Comparison of ENCODE assay signal across 22 mouse cellular contexts in the genomic region with DNA sequence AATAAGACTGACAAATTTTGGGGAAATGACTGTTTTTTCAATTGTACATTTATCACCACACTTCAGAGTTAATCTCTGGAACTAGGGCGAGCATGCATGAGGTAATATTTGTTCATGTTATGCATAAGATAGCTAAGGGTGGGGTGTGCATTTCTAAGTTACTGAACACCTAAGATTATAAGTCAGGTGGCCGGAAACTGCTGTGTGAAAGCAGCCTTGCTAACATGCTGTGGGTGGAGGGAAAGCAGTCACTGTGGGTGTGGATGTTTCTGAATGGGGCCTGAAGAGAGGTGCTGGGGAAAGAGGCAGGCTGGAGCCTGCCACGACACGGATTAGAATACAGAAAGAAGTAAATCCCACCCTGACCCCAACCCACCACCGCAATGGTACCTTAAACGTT. TPM values are rescaled to one million over a fixed set of nuclear protein-coding genes. Genes with fewer than 3 reads are reported as not detected.
DNase-seq lines count a peak whose midpoint lies in the region; ATAC-seq and TF ChIP-seq lines count a peak whose summit lies in the region.
"Had no signal": no experiment of that assay in that cellular context is flagged by ENCODE, and none has a peak within 500 bp of the region (broad histone marks: within the 10 kb centered on the region; RNA-seq: fewer than 3 reads in every experiment).

No protein-coding gene starts in this region.

- no peak for TF ChIP-seq CTCF in stomach, postnatal 0 days (IDR thresholded peaks at IDR 0.05; ENCODE audit: low read depth)

- H3K27me3 ChIP-seq in stomach, embryonic 14.5 days (ENCODE audit: control insufficient read depth, insufficient read depth, low read length) = no peaks in the 10 kb centered on the region
- H3K27me3 ChIP-seq in stomach, embryonic 15.5 days (replicated peaks) = no peaks in the 10 kb centered on the region
- no peaks in the 10 kb centered on the region for H3K27me3 ChIP-seq in stomach, embryonic 16.5 days (ENCODE audit: control insufficient read depth, insufficient read depth, low read length)
- no peaks in the 10 kb centered on the region for H3K27me3 ChIP-seq in stomach, postnatal 0 days (ENCODE audit: control insufficient read depth, insufficient read depth, low read length)
- H3K27me3 ChIP-seq: CH12.LX, Patski had no signal

- no peaks in the 10 kb centered on the region for H3K36me3 ChIP-seq in stomach, embryonic 14.5 days (ENCODE audit: control insufficient read depth, insufficient read depth, low read length)
- H3K36me3 ChIP-seq in stomach, embryonic 15.5 days = no peaks in the 10 kb centered on the region
- H3K36me3 ChIP-seq in stomach, embryonic 16.5 days (ENCODE audit: control insufficient read depth, insufficient read depth, low read length) = no peaks in the 10 kb centered on the region
- no peaks in the 10 kb centered on the region for H3K36me3 ChIP-seq in stomach, postnatal 0 days (ENCODE audit: control insufficient read depth, insufficient read depth, low read length)
- H3K36me3 ChIP-seq: G1E had no signal

- TF ChIP-seq EP300 in stomach, postnatal 0 days (optimal IDR thresholded peaks at IDR 0.05) = no peak

- no peaks in the 10 kb centered on the region for H3K4me1 ChIP-seq in stomach, embryonic 14.5 days (ENCODE audit: control insufficient read depth, insufficient read depth, low read length)
- no peaks in the 10 kb centered on the region for H3K4me1 ChIP-seq in stomach, embryonic 15.5 days
- no peaks in the 10 kb centered on the region for H3K4me1 ChIP-seq in stomach, embryonic 16.5 days (ENCODE audit: control insufficient read depth, insufficient read depth, low read length)
- H3K4me1 ChIP-seq in stomach, postnatal 0 days (replicated peaks; ENCODE audit: control insufficient read depth, insufficient read depth) = no peaks in the 10 kb centered on the region

- no peak overlapping the region for H3K27ac ChIP-seq in stomach, embryonic 14.5 days (ENCODE audit: low read length)
- no peak overlapping the region for H3K27ac ChIP-seq in stomach, embryonic 15.5 days
- peak overlapping the region; percentile 35; the same call in 1 of the 2 replicates for H3K27ac ChIP-seq in stomach, embryonic 16.5 days (ENCODE audit: low read length)
- 0 out of 2 replicates have a peak overlapping the region, but pooled peaks have one; percentile 24 for H3K27ac ChIP-seq in stomach, postnatal 0 days (replicated peaks)

- H3K9me3 ChIP-seq in stomach, embryonic 14.5 days (ENCODE audit: control insufficient read depth, low read depth, low read length) = no peaks in the 10 kb centered on the region
- H3K9me3 ChIP-seq in stomach, embryonic 15.5 days = no peaks in the 10 kb centered on the region
- no peaks in the 10 kb centered on the region for H3K9me3 ChIP-seq in stomach, embryonic 16.5 days (replicated peaks; ENCODE audit: control insufficient read depth, low read length)
- no peaks in the 10 kb centered on the region for H3K9me3 ChIP-seq in stomach, postnatal 0 days (ENCODE audit: control insufficient read depth, low read length)
- H3K9me3 ChIP-seq: G1E had no signal

- H3K9ac ChIP-seq in stomach, embryonic 14.5 days (replicated peaks; ENCODE audit: low read depth, low read length) = no peak overlapping the region
- no peak overlapping the region for H3K9ac ChIP-seq in stomach, embryonic 15.5 days
- H3K9ac ChIP-seq in stomach, embryonic 16.5 days (ENCODE audit: low read length) = no peak overlapping the region
- H3K9ac ChIP-seq in stomach, postnatal 0 days (ENCODE audit: low read length) = no peak overlapping the region

- WGBS in stomach, embryonic 14.5 days = 69% methylated on average over 6 of the region's 6 CpGs
- 62% methylated on average over 6 of the region's 6 CpGs for WGBS in stomach, embryonic 15.5 days
- WGBS in stomach, embryonic 16.5 days = 60% methylated on average over 6 of the region's 6 CpGs
- WGBS in stomach, postnatal 0 days = 59% methylated on average over 6 of the region's 6 CpGs

- H3K4me3 ChIP-seq in stomach, embryonic 14.5 days (ENCODE audit: low read depth, low read length) = no peak overlapping the region
- no peak overlapping the region for H3K4me3 ChIP-seq in stomach, embryonic 15.5 days (replicated peaks)
- no peak overlapping the region for H3K4me3 ChIP-seq in stomach, embryonic 16.5 days (replicated peaks; ENCODE audit: low read length)
- H3K4me3 ChIP-seq in stomach, postnatal 0 days (ENCODE audit: low read depth, low read length) = no peak overlapping the region

- H3K4me2 ChIP-seq in stomach, embryonic 14.5 days (replicated peaks; ENCODE audit: low read depth, low read length) = no peak overlapping the region
- H3K4me2 ChIP-seq in stomach, embryonic 15.5 days = no peak overlapping the region
- no peak overlapping the region for H3K4me2 ChIP-seq in stomach, embryonic 16.5 days (ENCODE audit: low read depth, low read length)
- no peak overlapping the region for H3K4me2 ChIP-seq in stomach, postnatal 0 days (replicated peaks; ENCODE audit: low read depth)

- peak; percentile 84 for ATAC-seq in stomach, embryonic 14.5 days (ENCODE audit: insufficient number of reproducible peaks, insufficient read depth, low FRiP score, low read depth)
- ATAC-seq in stomach, embryonic 15.5 days (ENCODE audit: insufficient read depth, low FRiP score, low read depth) = peak; percentile 88
- ATAC-seq in stomach, embryonic 16.5 days (ENCODE audit: insufficient read depth, low FRiP score) = peak; percentile 86; the same call in 1 of the 2 replicates
- ATAC-seq in stomach, postnatal 0 days (ENCODE audit: low FRiP score, low TSS enrichment) = peak; percentile 99
- ATAC-seq: activated CD4-positive, CD25-positive, alpha-beta regulatory T cell, adult 4 months; CD4-positive, CD25-positive, alpha-beta regulatory T cell, adult 4 months; Patski had no signal

- peak; percentile 70 for DNase-seq in stomach, postnatal 0 days (ENCODE audit: low spot score)
- no peak for DNase-seq in left cerebral cortex, postnatal 36 days (ENCODE audit: low spot score in 2 of 2)
- DNase-seq in heart, adult 8-10 months (ENCODE audit: low spot score) = no peak
- no peak for DNase-seq in adrenal gland, postnatal 25 days
- no peak for DNase-seq in cerebellum, adult 8-10 months
- DNase-seq: adrenal gland, adult 2 months; adrenal gland, adult 8-10 months; adrenal gland, postnatal 10 days; adrenal gland, postnatal 14 days; adrenal gland, postnatal 36 days; B cell, adult 2 months; cerebellum, adult 11 months; cerebellum, adult 11-12 months; cerebellum, adult 18-20 months had no signal

- intact Hi-C loops in left cerebral cortex, postnatal 36 days (cut with DNase I) = no loop called here

RNA-seq across cellular contexts. Expression of gene Cep162, which starts 54.8 kb away (rescaled TPM):
- polyA plus RNA-seq in stomach, embryonic 14.5 days (2014; fragmentation: Nextera tagmentation; extraction: Ambion mirVana) = 7.6 and 9.6 TPM in 2 replicates
- 5.5 and 6.2 TPM in 2 replicates for polyA plus RNA-seq in stomach, embryonic 15.5 days (2015; fragmentation: Nextera tagmentation; extraction: Ambion mirVana)
- 4.6 and 5.8 TPM in 2 replicates for polyA plus RNA-seq in stomach, embryonic 16.5 days (2015; fragmentation: Nextera tagmentation; extraction: Ambion mirVana)
- polyA plus RNA-seq in stomach, postnatal 0 days (2015; fragmentation: Nextera tagmentation; extraction: Ambion mirVana) = 1.6 and 1.8 TPM in 2 replicates
- total RNA-seq in left cerebral cortex, postnatal 36 days (2021) = 10 to 100 TPM in 1 of 2 experiments, 1 to 10 TPM in 1; 6.9 to 11.9 TPM
- 1 to 10 TPM; 2.4 to 3.1 (median 2.6) TPM for total RNA-seq in heart, adult 8-10 months (2022)
- total RNA-seq in adrenal gland, postnatal 25 days (2021) = 7.9 and 9.9 TPM in 2 replicates

Comparison
In these comparisons a context has a peak if more than half of its experiments do, and no peak if none do; other contexts are left out.
1. H3K27ac ChIP-seq: peak in stomach, embryonic 16.5 days (single experiment) and stomach, postnatal 0 days (single experiment); none in stomach, embryonic 14.5 days (single experiment) and stomach, embryonic 15.5 days (single experiment).
2. Peak in every context shown above with its lines, with median percentiles within 50 percentile points of each other: ATAC-seq.